Mouse (Mus musculus) heart, adult 2 months (tissue): ENCODE data around the gene Rin3. TPM values are rescaled to one million over a fixed set of nuclear protein-coding genes. Genes with fewer than 3 reads are reported as not detected.

Experiments
- DNase-seq, 2 experiments: peaks; one replicate each; pipeline ENCODE4 v3.0.0; 2021
- H3K27ac ChIP-seq: fragments of 200-600 bp; 2 replicates; pipeline ENCODE4 v1.8.1; 2022
- H3K27me3 ChIP-seq: fragments of 200-500 bp; 2 replicates; pipeline ENCODE4 v1.6.1; 2012; ENCODE audit warnings: mild to moderate bottlenecking, low read length, inconsistent platforms, mixed read lengths; ENCODE audit not compliant: control insufficient read depth, insufficient read depth
- H3K36me3 ChIP-seq: fragments of 200-500 bp; 2 replicates; pipeline ENCODE4 v1.6.1; 2012; ENCODE audit warnings: low read length, inconsistent platforms; ENCODE audit not compliant: control insufficient read depth, insufficient read depth
- H3K4me1 ChIP-seq: fragments of 200-500 bp; 2 replicates; pipeline ENCODE4 v1.6.1; 2011; ENCODE audit warnings: low read length; ENCODE audit not compliant: control insufficient read depth, insufficient read depth
- H3K4me3 ChIP-seq: fragments of 200-600 bp; 2 replicates; pipeline ENCODE4 v1.8.1; 2022
- H3K79me2 ChIP-seq: fragments of 200-500 bp; replicated peaks from 2 replicates; pipeline ENCODE4 v1.6.1; 2012; ENCODE audit warnings: mild to moderate bottlenecking, inconsistent platforms, low read length, moderate library complexity, mixed read lengths; ENCODE audit not compliant: control insufficient read depth, insufficient read depth
- H3K9ac ChIP-seq: fragments of 200-500 bp; 2 replicates; pipeline ENCODE4 v1.6.1; 2012; ENCODE audit warnings: low read depth, mild to moderate bottlenecking, control low read depth, inconsistent platforms, low read length, mixed read lengths
- CTCF ChIP-seq: fragments of 200-600 bp; IDR thresholded peaks from 2 replicates; pipeline ENCODE4 v1.8.1; 2022; ENCODE audit warnings: antibody characterized with exemption, mild to moderate bottlenecking, moderate library complexity
- EP300 ChIP-seq: fragments of 200-500 bp; IDR thresholded peaks from 2 replicates; pipeline ENCODE4 v1.6.1; 2011; ENCODE audit warnings: low read depth, low read length, control low read depth; ENCODE audit not compliant: insufficient read depth
- POLR2A ChIP-seq: fragments of 200-500 bp; IDR thresholded peaks from 2 replicates; pipeline ENCODE4 v1.6.1; 2011; ENCODE audit warnings: mild to moderate bottlenecking, low read depth, low read length, control low read depth; ENCODE audit not compliant: insufficient read depth
- WGBS: fragments of 180-500 bp; shearing (Covaris S2); methylation state at CpG from one replicate; pipeline ENCODE4 v1.1.7; 2018; 5-methylcytosine and 5-hydroxymethylcytosine counted together
- intact Hi-C: fragments of 180-260 bp; cut with DNase I; formaldehyde crosslinking; loops from one replicate; pipeline ENCODE4 v1.15.1; 2025
- polyA plus RNA-seq: library from polyadenylated mRNA; depleted of rRNA; stranded (reverse); fragments of >200 nt; gene quantifications from 2 replicates; pipeline ENCODE4 v1.2.3, GENCODE M21; 2012
- total RNA-seq, 2 experiments: library from RNA; stranded (reverse); gene quantifications; 2 replicates each; pipeline ENCODE4 v1.2.3; 2021

Gene Rin3
- total and polyA plus RNA-seq, 3 experiments = 10.3 to 25.3 (median 14.7) TPM

GRCm38 (mm10) chr12:102283483-102284266, 827 bp downstream of the Rin3 start:
- peaks cover 2% of the 10 kb centered on the region for H3K36me3 ChIP-seq
- H3K27ac ChIP-seq = peak overlapping the region; percentile 96
- peaks cover 12% of the 10 kb centered on the region for H3K4me1 ChIP-seq
- H3K79me2 ChIP-seq = no peaks in the 10 kb centered on the region
- 2% methylated on average over 24 of the region's 24 CpGs for WGBS
- TF ChIP-seq EP300 (peak; percentile 56; the same call in 1 of the 2 replicates), POLR2A (peak; percentile 56; the same call in 1 of the 2 replicates), CTCF (no peak)
- H3K4me3 ChIP-seq = peak overlapping the region; percentile 69
- peak overlapping the region; percentile 95 for H3K9ac ChIP-seq
- no peaks in the 10 kb centered on the region for H3K27me3 ChIP-seq
- DNase-seq = peak; percentile 79 to 82
- intact Hi-C loops = loop anchor here (1.0 to 2.0 kb wide), 2 partner anchors 27 to 36 kb away; no protein-coding TSS in a partner anchor

GRCm38 (mm10) chr12:102284267-102284610, 1.4 kb downstream of the Rin3 start:
- 5% methylated on average over 9 of the region's 9 CpGs for WGBS
- intact Hi-C loops = loop anchor here (1.0 kb wide), 1 partner anchor 35 kb away; no protein-coding TSS in a partner anchor
- peaks cover 12% of the 10 kb centered on the region for H3K4me1 ChIP-seq
- TF ChIP-seq EP300 = no peak
- no peak for TF ChIP-seq CTCF
- no peak for TF ChIP-seq POLR2A
- DNase-seq = no peak
- peak overlapping the region; percentile 96 for H3K27ac ChIP-seq
- peak overlapping the region; percentile 69 for H3K4me3 ChIP-seq
- 0 out of 2 replicates have a peak overlapping the region, but pooled peaks have one; percentile 53 for H3K9ac ChIP-seq
- peaks cover 2% of the 10 kb centered on the region for H3K36me3 ChIP-seq
- H3K79me2 ChIP-seq = no peaks in the 10 kb centered on the region
- H3K27me3 ChIP-seq = no peaks in the 10 kb centered on the region

GRCm38 (mm10) chr12:102284618-102285159, 1.8 kb downstream of the Rin3 start:
- no peak for DNase-seq
- Histone ChIP-seq H3K4me3 (peak overlapping the region; percentile 69), H3K36me3 (peaks cover 2% of the 10 kb centered on the region), H3K27ac (peak overlapping the region; percentile 96), H3K9ac (peak overlapping the region; percentile 53), H3K27me3 (no peaks in the 10 kb centered on the region), H3K79me2 (no peaks in the 10 kb centered on the region; the same call in 1 of the 2 replicates), H3K4me1 (peaks cover 14% of the 10 kb centered on the region)
- WGBS = 29% methylated on average over 3 of the region's 3 CpGs
- no peak for TF ChIP-seq CTCF
- TF ChIP-seq EP300 = no peak
- TF ChIP-seq POLR2A = no peak; the same call in 1 of the 2 replicates
- intact Hi-C loops = loop anchor here (1.0 kb wide), 1 partner anchor 35 kb away; no protein-coding TSS in a partner anchor

- Histone ChIP-seq H3K79me2 (no peaks in the 10 kb centered on the region; the same call in 1 of the 2 replicates), H3K36me3 (peaks cover 2% of the 10 kb centered on the region), H3K27ac (peak overlapping the region; percentile 96), H3K4me1 (peaks cover 16% of the 10 kb centered on the region), H3K27me3 (no peaks in the 10 kb centered on the region), H3K4me3 (peak overlapping the region; percentile 69), H3K9ac (peak overlapping the region; percentile 1; the same call in 1 of the 2 replicates)
- no peak for DNase-seq
- intact Hi-C loops = no loop called here
- TF ChIP-seq EP300 (no peak), CTCF (no peak), POLR2A (no peak)
- 59% methylated on average over 6 of the region's 6 CpGs for WGBS
Observed at GRCm38 (mm10) chr12:102285318-102285717, 2.5 kb downstream of the Rin3 start.

- intact Hi-C loops = no loop called here
- TF ChIP-seq CTCF (no peak), POLR2A (no peak), EP300 (no peak)
- Histone ChIP-seq H3K4me3 (peak overlapping the region; percentile 69; the same call in 1 of the 2 replicates), H3K79me2 (no peaks in the 10 kb centered on the region; the same call in 1 of the 2 replicates), H3K27ac (peak overlapping the region; percentile 96), H3K27me3 (no peaks in the 10 kb centered on the region), H3K4me1 (peaks cover 17% of the 10 kb centered on the region), H3K36me3 (peaks cover 2% of the 10 kb centered on the region), H3K9ac (peak overlapping the region; percentile 28; the same call in 1 of the 2 replicates)
- 53% methylated on average over 5 of the region's 5 CpGs for WGBS
- peak in 1 of 2 experiments; percentile 49 for DNase-seq
Observed at GRCm38 (mm10) chr12:102285779-102286178, 2.9 kb downstream of the Rin3 start.
